Mouse (Mus musculus): ENCODE measurements around the gene Abca1. TPM values are rescaled to one million over a fixed set of nuclear protein-coding genes. Genes with fewer than 3 reads are reported as not detected.
A peak's percentile ranks its signal among the peaks of the same experiment; 100 is the strongest.

Gene Abca1
- total and polyA plus RNA-seq, 2 experiments: 21.0 to 65.4 TPM

GRCm38 (mm10) chr4:53045807-53046206 lies 113.9 kb downstream of the Abca1 start:
- 96% methylated on average over 7 of the region's 7 CpGs for whole genome bisulfite sequencing
- H3K79me2 ChIP-seq (ENCODE audit: control insufficient read depth, insufficient read depth, low read length): no peaks in the 10 kb centered on the region
- H3K9ac ChIP-seq (ENCODE audit: low read depth, low read length): no peak overlapping the region
- no peaks in the 10 kb centered on the region for H3K4me1 ChIP-seq (ENCODE audit: control insufficient read depth, insufficient read depth, low read length)
- peaks cover 89% of the 10 kb centered on the region for H3K36me3 ChIP-seq (ENCODE audit: control insufficient read depth, insufficient read depth, low read length)
- no peak overlapping the region for H3K27ac ChIP-seq (replicated peaks; ENCODE audit: insufficient read depth, low read depth, low read length)
- TF ChIP-seq CTCF (IDR thresholded peaks at IDR 0.05; ENCODE audit: low read depth, low read length) (no peak), POLR2A (IDR thresholded peaks at IDR 0.05; ENCODE audit: extremely low read depth, insufficient read depth, low read length) (no peak)
- no peak overlapping the region for H3K4me3 ChIP-seq (ENCODE audit: insufficient read depth, low read depth, low read length)
- no peaks in the 10 kb centered on the region for H3K27me3 ChIP-seq (ENCODE audit: control insufficient read depth, insufficient read depth, low read length)
- no peak for DNase-seq (ENCODE audit: extremely low read depth, low read depth, low spot score)

- H3K4me3 ChIP-seq (ENCODE audit: insufficient read depth, low read depth, low read length): no peak overlapping the region
- WGBS: 94% methylated on average over 8 of the region's 8 CpGs
- TF ChIP-seq CTCF (IDR thresholded peaks at IDR 0.05; ENCODE audit: low read depth, low read length) (no peak), POLR2A (IDR thresholded peaks at IDR 0.05; ENCODE audit: extremely low read depth, insufficient read depth, low read length) (no peak)
- peaks cover 84% of the 10 kb centered on the region for H3K36me3 ChIP-seq (ENCODE audit: control insufficient read depth, insufficient read depth, low read length)
- no peaks in the 10 kb centered on the region for H3K79me2 ChIP-seq (ENCODE audit: control insufficient read depth, insufficient read depth, low read length)
- DNase-seq (ENCODE audit: extremely low read depth, low read depth, low spot score): no peak
- H3K27ac ChIP-seq (replicated peaks; ENCODE audit: insufficient read depth, low read depth, low read length): no peak overlapping the region
- H3K27me3 ChIP-seq (ENCODE audit: control insufficient read depth, insufficient read depth, low read length): no peaks in the 10 kb centered on the region
- no peak overlapping the region for H3K9ac ChIP-seq (ENCODE audit: low read depth, low read length)
- H3K4me1 ChIP-seq (ENCODE audit: control insufficient read depth, insufficient read depth, low read length): no peaks in the 10 kb centered on the region
Observed at GRCm38 (mm10) chr4:53043819-53044218, 115.9 kb downstream of the Abca1 start.

- Histone ChIP-seq H3K27ac (replicated peaks; ENCODE audit: insufficient read depth, low read depth, low read length) (no peak overlapping the region), H3K4me1 (ENCODE audit: control insufficient read depth, insufficient read depth, low read length) (peaks cover 2% of the 10 kb centered on the region), H3K36me3 (ENCODE audit: control insufficient read depth, insufficient read depth, low read length) (peaks cover 40% of the 10 kb centered on the region), H3K79me2 (ENCODE audit: control insufficient read depth, insufficient read depth, low read length) (no peaks in the 10 kb centered on the region), H3K4me3 (ENCODE audit: insufficient read depth, low read depth, low read length) (no peak overlapping the region), H3K27me3 (ENCODE audit: control insufficient read depth, insufficient read depth, low read length) (no peaks in the 10 kb centered on the region), H3K9ac (ENCODE audit: low read depth, low read length) (no peak overlapping the region)
- DNase-seq (ENCODE audit: extremely low read depth, low read depth, low spot score): no peak
- WGBS: 83% methylated on average over 8 of the region's 8 CpGs
- TF ChIP-seq POLR2A (IDR thresholded peaks at IDR 0.05; ENCODE audit: extremely low read depth, insufficient read depth, low read length) (no peak), CTCF (IDR thresholded peaks at IDR 0.05; ENCODE audit: low read depth, low read length) (no peak)
Observed at GRCm38 (mm10) chr4:53030326-53030948, 129.3 kb downstream of the Abca1 start.

- TF ChIP-seq CTCF (IDR thresholded peaks at IDR 0.05; ENCODE audit: low read depth, low read length) (no peak), POLR2A (IDR thresholded peaks at IDR 0.05; ENCODE audit: extremely low read depth, insufficient read depth, low read length) (no peak)
Observed at GRCm38 (mm10) chr4:53027811-53028210, 131.9 kb downstream of the Abca1 start.

GRCm38 (mm10) chr4:53024397-53024796 lies 135.3 kb downstream of the Abca1 start:
- Histone ChIP-seq H3K9ac (ENCODE audit: low read depth, low read length) (no peak overlapping the region), H3K36me3 (ENCODE audit: control insufficient read depth, insufficient read depth, low read length) (peaks cover 11% of the 10 kb centered on the region), H3K4me1 (ENCODE audit: control insufficient read depth, insufficient read depth, low read length) (peaks cover 9% of the 10 kb centered on the region), H3K27ac (replicated peaks; ENCODE audit: insufficient read depth, low read depth, low read length) (no peak overlapping the region), H3K4me3 (ENCODE audit: insufficient read depth, low read depth, low read length) (no peak overlapping the region), H3K79me2 (ENCODE audit: control insufficient read depth, insufficient read depth, low read length) (no peaks in the 10 kb centered on the region), H3K27me3 (ENCODE audit: control insufficient read depth, insufficient read depth, low read length) (no peaks in the 10 kb centered on the region)
- WGBS: 72% methylated on average over 4 of the region's 4 CpGs
- DNase-seq (ENCODE audit: extremely low read depth, low read depth, low spot score): no peak
- TF ChIP-seq POLR2A (IDR thresholded peaks at IDR 0.05; ENCODE audit: extremely low read depth, insufficient read depth, low read length): no peak
- TF ChIP-seq CTCF (IDR thresholded peaks at IDR 0.05; ENCODE audit: low read depth, low read length): no peak

More at GRCm38 (mm10) chr4:53027811-53028210, 131.9 kb downstream of the Abca1 start:
- Histone ChIP-seq H3K27me3 (ENCODE audit: control insufficient read depth, insufficient read depth, low read length) (no peaks in the 10 kb centered on the region), H3K4me3 (ENCODE audit: insufficient read depth, low read depth, low read length) (no peak overlapping the region), H3K27ac (replicated peaks; ENCODE audit: insufficient read depth, low read depth, low read length) (no peak overlapping the region), H3K9ac (ENCODE audit: low read depth, low read length) (no peak overlapping the region), H3K79me2 (ENCODE audit: control insufficient read depth, insufficient read depth, low read length) (no peaks in the 10 kb centered on the region), H3K36me3 (ENCODE audit: control insufficient read depth, insufficient read depth, low read length) (peaks cover 14% of the 10 kb centered on the region), H3K4me1 (ENCODE audit: control insufficient read depth, insufficient read depth, low read length) (peaks cover 9% of the 10 kb centered on the region)
- 55% methylated on average over 3 of the region's 3 CpGs for WGBS
- peak; percentile 48 for DNase-seq (ENCODE audit: extremely low read depth, low read depth, low spot score)

- Histone ChIP-seq H3K27me3 (ENCODE audit: control insufficient read depth, insufficient read depth, low read length) (no peaks in the 10 kb centered on the region), H3K27ac (replicated peaks; ENCODE audit: insufficient read depth, low read depth, low read length) (peak overlapping the region; percentile 67), H3K9ac (ENCODE audit: low read depth, low read length) (peak overlapping the region; percentile 7; the same call in 1 of the 2 replicates), H3K4me3 (ENCODE audit: insufficient read depth, low read depth, low read length) (peak overlapping the region; percentile 13), H3K4me1 (ENCODE audit: control insufficient read depth, insufficient read depth, low read length) (peaks cover 8% of the 10 kb centered on the region), H3K79me2 (ENCODE audit: control insufficient read depth, insufficient read depth, low read length) (no peaks in the 10 kb centered on the region), H3K36me3 (ENCODE audit: control insufficient read depth, insufficient read depth, low read length) (peaks cover 13% of the 10 kb centered on the region)
- 26% methylated on average over 14 of the region's 14 CpGs for WGBS
- DNase-seq (ENCODE audit: extremely low read depth, low read depth, low spot score): peak; percentile 91
- TF ChIP-seq POLR2A (IDR thresholded peaks at IDR 0.05; ENCODE audit: extremely low read depth, insufficient read depth, low read length) (no peak), CTCF (IDR thresholded peaks at IDR 0.05; ENCODE audit: low read depth, low read length) (no peak)
Observed at GRCm38 (mm10) chr4:53023189-53023925, 136.3 kb downstream of the Abca1 start.
